Mouse (Mus musculus) liver, postnatal 0 days (tissue): ENCODE measurements around the gene Scamp4.

Experiments
- CTCF ChIP-seq: sonication (generic); IDR thresholded peaks from 2 replicates; pipeline ENCODE4 v1.5.1; 2016; ENCODE audit warnings: antibody characterized with exemption, low read depth
- EP300 ChIP-seq: IDR thresholded peaks from 2 replicates; pipeline ENCODE4 v1.6.1; 2016; ENCODE audit warnings: antibody characterized with exemption, low read depth, mild to moderate bottlenecking

DNA sequence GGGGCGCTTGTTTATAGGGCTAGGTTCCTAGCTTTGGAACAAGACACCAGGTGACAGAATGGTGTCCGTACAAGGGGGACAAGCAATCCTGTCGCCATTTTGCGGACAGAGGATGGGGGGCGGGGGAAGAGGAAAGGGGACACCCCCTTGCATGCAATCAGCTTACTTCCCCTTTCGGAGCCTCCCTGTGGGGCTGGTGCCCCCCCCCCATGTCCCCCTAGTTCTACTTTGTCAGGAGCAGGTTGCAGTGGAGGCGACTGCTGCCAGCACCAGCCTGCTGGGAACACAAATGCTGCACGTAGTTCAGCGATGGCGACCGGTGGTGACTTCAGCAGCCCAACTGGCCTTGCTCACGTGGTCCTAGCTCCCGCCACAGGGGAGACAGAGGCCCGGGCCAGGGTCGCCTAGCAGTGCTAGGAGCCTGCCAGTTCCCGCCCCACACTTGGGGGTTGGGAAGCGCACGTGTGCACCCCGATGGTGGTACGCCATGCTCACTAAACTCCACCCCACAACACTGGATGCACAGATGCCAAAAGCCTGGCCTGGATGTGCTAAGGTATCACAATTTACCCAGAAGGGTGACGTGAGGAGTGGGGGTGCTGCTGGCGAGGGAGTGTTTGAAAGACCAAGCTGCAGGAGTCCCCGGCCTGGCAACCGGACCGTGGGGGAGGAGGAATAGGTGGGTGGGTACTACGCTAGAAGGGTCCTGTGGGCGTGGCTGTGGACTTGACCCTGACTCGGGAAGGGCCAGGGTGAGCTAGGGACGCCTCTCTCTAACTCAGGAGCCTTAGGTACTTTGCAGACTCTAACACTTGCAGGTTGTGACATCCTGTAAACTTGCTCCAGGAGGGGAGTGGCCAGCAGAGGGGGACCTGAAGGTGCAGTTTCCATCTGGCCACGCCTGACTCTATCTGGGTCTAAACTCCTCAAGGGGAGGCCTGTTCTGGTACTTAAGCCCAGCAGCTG lies 31.5 kb upstream of the Scamp4 start:
- TF ChIP-seq EP300 (no peak), CTCF (peak; percentile 39)
